Comparison of ENCODE assay signal across 8 mouse cellular contexts in the genomic region with DNA sequence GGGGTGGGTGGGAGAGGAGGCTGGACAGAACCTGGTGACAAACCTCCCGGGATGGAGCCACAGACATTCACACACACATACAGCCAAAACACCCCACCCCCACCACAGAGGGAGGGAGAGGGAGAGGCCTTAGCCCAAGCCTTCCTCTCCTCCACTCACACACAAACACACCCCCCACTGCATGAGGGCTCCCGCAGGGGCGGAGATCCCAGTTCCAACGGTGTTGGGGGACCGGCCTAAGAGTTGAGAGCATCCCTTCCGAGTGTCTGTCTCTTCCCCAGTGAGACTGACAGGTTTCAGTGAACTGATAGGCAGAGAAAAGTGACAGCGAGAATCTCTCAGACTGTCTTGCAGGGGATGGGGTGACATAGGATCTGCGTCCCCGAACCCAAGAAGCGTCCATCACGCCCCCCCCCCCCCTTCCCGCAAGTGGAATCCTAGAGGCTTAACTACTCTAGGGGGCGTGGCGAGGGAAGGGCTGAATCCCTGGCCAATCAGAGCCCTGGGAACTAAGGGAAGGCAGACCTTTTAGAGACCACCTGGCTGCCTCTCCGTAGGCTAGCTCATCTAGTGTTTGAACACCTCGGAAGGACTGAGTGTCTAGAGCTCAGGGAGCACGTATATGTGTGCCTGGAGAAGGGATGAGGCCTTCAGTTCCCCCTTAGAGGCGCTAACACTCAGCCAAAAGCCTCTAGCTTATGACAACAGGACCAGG. TPM values are rescaled to one million over a fixed set of nuclear protein-coding genes. Genes with fewer than 3 reads are reported as not detected.
DNase-seq lines count a peak whose midpoint lies in the region; ATAC-seq and TF ChIP-seq lines count a peak whose summit lies in the region.

No protein-coding gene starts in this region.

- no peaks in the 10 kb centered on the region for H3K9me3 ChIP-seq in ES-E14 (ENCODE audit: control insufficient read depth, insufficient read depth, low read depth, low read length)
- no peaks in the 10 kb centered on the region for H3K9me3 ChIP-seq in heart, embryonic 16.5 days (replicated peaks; ENCODE audit: control insufficient read depth, low read length)
- no peaks in the 10 kb centered on the region for H3K9me3 ChIP-seq in liver, embryonic 14.5 days (ENCODE audit: control insufficient read depth, low read length)
- no peaks in the 10 kb centered on the region for H3K9me3 ChIP-seq in neural tube, embryonic 13.5 days

- H3K4me1 ChIP-seq in ES-E14 (ENCODE audit: control insufficient read depth in 2 of 2, insufficient read depth in 2 of 2, low read length in 2 of 2, poor library complexity in 1 of 2) = peaks cover 0 to 6% of the 10 kb centered on the region in 2 experiments; a peak in 1 of 4 replicates
- H3K4me1 ChIP-seq in bone marrow, adult 2 months (ENCODE audit: control insufficient read depth, insufficient read depth, low read length) = no peaks in the 10 kb centered on the region; the same call in 1 of the 2 replicates
- peaks cover 32% of the 10 kb centered on the region for H3K4me1 ChIP-seq in heart, embryonic 16.5 days (ENCODE audit: control insufficient read depth, insufficient read depth, low read length)
- H3K4me1 ChIP-seq in liver, embryonic 14.5 days (replicated peaks; ENCODE audit: control insufficient read depth in 2 of 2, insufficient read depth in 2 of 2, low read length in 1 of 2) = peaks cover 3 to 11% of the 10 kb centered on the region in 2 experiments; a peak in 3 of 4 replicates
- peaks cover 45% of the 10 kb centered on the region for H3K4me1 ChIP-seq in neural tube, embryonic 13.5 days (replicated peaks)

- peak; percentile 37 for ATAC-seq in heart, embryonic 16.5 days (replicated peaks; ENCODE audit: extremely low read depth, insufficient read depth, low FRiP score)
- ATAC-seq in liver, embryonic 14.5 days (ENCODE audit: insufficient read depth) = peak; percentile 34
- peak; percentile 68 for ATAC-seq in neural tube, embryonic 13.5 days (ENCODE audit: low read depth)

- no peaks in the 10 kb centered on the region for H3K36me3 ChIP-seq in ES-E14 (ENCODE audit: control insufficient read depth, insufficient read depth, low read length, poor library complexity, severe bottlenecking)
- H3K36me3 ChIP-seq in heart, embryonic 16.5 days (ENCODE audit: control insufficient read depth, insufficient read depth) = no peaks in the 10 kb centered on the region
- no peaks in the 10 kb centered on the region for H3K36me3 ChIP-seq in liver, embryonic 14.5 days (replicated peaks; ENCODE audit: control insufficient read depth, insufficient read depth, low read depth)
- H3K36me3 ChIP-seq in neural tube, embryonic 13.5 days = no peaks in the 10 kb centered on the region

- DNase-seq in ES-E14 (ENCODE audit: low read depth, low spot score) = peak; percentile 86
- DNase-seq in fibroblast of lung, adult 2 months (ENCODE audit: low read depth) = peak; percentile 60
- DNase-seq in kidney, postnatal 25 days = peak; percentile 88
- peak in 1 of 3 experiments; percentile 54 for DNase-seq in liver, embryonic 14.5 days (ENCODE audit: low read depth in 3 of 3, low spot score in 3 of 3)
- DNase-seq in thymus, postnatal 14 days = peak; percentile 66

- H3K9ac ChIP-seq in ES-E14 (ENCODE audit: insufficient read depth, low read depth, low read length, poor library complexity, severe bottlenecking) = peak overlapping the region; percentile 52
- peak overlapping the region; percentile 78 for H3K9ac ChIP-seq in heart, embryonic 16.5 days (ENCODE audit: low read length)
- peak overlapping the region; percentile 52 for H3K9ac ChIP-seq in liver, embryonic 14.5 days (replicated peaks)
- peak overlapping the region; percentile 63 for H3K9ac ChIP-seq in neural tube, embryonic 13.5 days

- H3K27me3 ChIP-seq in heart, embryonic 16.5 days (ENCODE audit: control insufficient read depth, insufficient read depth, low read length) = peaks cover 42% of the 10 kb centered on the region
- H3K27me3 ChIP-seq in liver, embryonic 14.5 days (ENCODE audit: control insufficient read depth, insufficient read depth, low read length) = peaks cover 57% of the 10 kb centered on the region
- H3K27me3 ChIP-seq in neural tube, embryonic 13.5 days = peaks cover 61% of the 10 kb centered on the region

- no peak for TF ChIP-seq EP300 in liver, embryonic 14.5 days (IDR thresholded peaks at IDR 0.05; ENCODE audit: low read depth)

- peak overlapping the region; percentile 71 to 77 for H3K4me3 ChIP-seq in ES-E14 (ENCODE audit: insufficient read depth in 1 of 2, low read depth in 1 of 2, low read length in 2 of 2, poor library complexity in 1 of 2, severe bottlenecking in 1 of 2)
- H3K4me3 ChIP-seq in bone marrow, adult 2 months (replicated peaks; ENCODE audit: control insufficient read depth, low read depth, low read length) = peak overlapping the region; percentile 76
- H3K4me3 ChIP-seq in heart, embryonic 16.5 days (ENCODE audit: low read length) = peak overlapping the region; percentile 78
- H3K4me3 ChIP-seq in liver, embryonic 14.5 days (ENCODE audit: insufficient read depth in 1 of 2, low read depth in 2 of 2, low read length in 2 of 2) = peak overlapping the region; percentile 60 to 80
- H3K4me3 ChIP-seq in neural tube, embryonic 13.5 days = peak overlapping the region; percentile 61

- TF ChIP-seq CTCF in bone marrow, adult 2 months (IDR thresholded peaks at IDR 0.05; ENCODE audit: control insufficient read depth, insufficient read depth, low read length) = no peak
- no peak for TF ChIP-seq CTCF in liver, embryonic 14.5 days (IDR thresholded peaks at IDR 0.05; ENCODE audit: low read depth)

- TF ChIP-seq POLR2A in bone marrow, adult 2 months (IDR thresholded peaks at IDR 0.05; ENCODE audit: borderline replicate concordance, control insufficient read depth, low read depth, low read length) = no peak

- peak overlapping the region; percentile 73; the same call in 1 of the 2 replicates for H3K27ac ChIP-seq in ES-E14 (ENCODE audit: insufficient read depth, low read depth, low read length, poor library complexity, severe bottlenecking)
- peak overlapping the region; percentile 23 for H3K27ac ChIP-seq in bone marrow, adult 2 months (ENCODE audit: control insufficient read depth, insufficient read depth, low read depth, low read length, poor library complexity)
- peak overlapping the region; percentile 87 for H3K27ac ChIP-seq in heart, embryonic 16.5 days (ENCODE audit: low read length)
- H3K27ac ChIP-seq in liver, embryonic 14.5 days = no peak overlapping the region; the same call in 1 of the 2 replicates
- peak overlapping the region; percentile 76 for H3K27ac ChIP-seq in neural tube, embryonic 13.5 days (replicated peaks)

- WGBS in bone marrow, adult 2 months = 3% methylated on average over 18 of the region's 18 CpGs
- WGBS in heart, embryonic 16.5 days = 2% methylated on average over 18 of the region's 18 CpGs
- WGBS in liver, embryonic 14.5 days (ENCODE audit: insufficient replicate concordance) = 3% methylated on average over 18 of the region's 18 CpGs
- 4% methylated on average over 18 of the region's 18 CpGs for WGBS in neural tube, embryonic 13.5 days

- in situ Hi-C loops in ES-E14 (cut with MboI; ENCODE audit: low sequenced_read_pairs in 2 of 2, unreplicated experiment in 2 of 2) = no loop called here

- peak overlapping the region; percentile 100 for H3K4me2 ChIP-seq in heart, embryonic 16.5 days (ENCODE audit: low read depth, low read length)
- peak overlapping the region; percentile 87 for H3K4me2 ChIP-seq in liver, embryonic 14.5 days (ENCODE audit: low read depth)
- peak overlapping the region; percentile 96 for H3K4me2 ChIP-seq in neural tube, embryonic 13.5 days

RNA-seq across cellular contexts. Expression of a gene that starts 2.0 kb away (rescaled TPM):
- total RNA-seq in ES-E14 (2012; rRNA removed) = 5.8 and 6.3 TPM in 2 replicates
- 0.50 and 1.1 TPM in 2 replicates for polyA plus RNA-seq in bone marrow, adult 2 months (2011; ENCODE audit: insufficient read depth, insufficient read length, low replicate concordance, missing spikeins)
- polyA plus RNA-seq in heart, embryonic 16.5 days (2015; fragmentation: Nextera tagmentation; extraction: Ambion mirVana) = 0.24 and 0.34 TPM in 2 replicates
- polyA plus RNA-seq in liver, embryonic 14.5 days (2012; rRNA removed) = 0.03 and 0.04 TPM in 2 replicates
- polyA plus RNA-seq in liver, embryonic 14.5 days (2014; fragmentation: Nextera tagmentation; extraction: Ambion mirVana) = not detected in 2 replicates
- polyA plus RNA-seq in neural tube, embryonic 13.5 days (2015; fragmentation: Nextera tagmentation; extraction: Ambion mirVana) = 0.06 and 0.19 TPM in 2 replicates

RNA-seq across cellular contexts. Expression of a gene that starts 25.5 kb away (rescaled TPM):
- total RNA-seq in ES-E14 (2012; rRNA removed) = 9.9 and 10.8 TPM in 2 replicates
- 0.92 and 2.3 TPM in 2 replicates for polyA plus RNA-seq in bone marrow, adult 2 months (2011; ENCODE audit: insufficient read depth, insufficient read length, low replicate concordance, missing spikeins)
- 27.4 and 28.5 TPM in 2 replicates for polyA plus RNA-seq in heart, embryonic 16.5 days (2015; fragmentation: Nextera tagmentation; extraction: Ambion mirVana)
- polyA plus RNA-seq in liver, embryonic 14.5 days (2012; rRNA removed) = 2.9 and 4.1 TPM in 2 replicates
- 2.6 and 3.0 TPM in 2 replicates for polyA plus RNA-seq in liver, embryonic 14.5 days (2014; fragmentation: Nextera tagmentation; extraction: Ambion mirVana)
- polyA plus RNA-seq in neural tube, embryonic 13.5 days (2015; fragmentation: Nextera tagmentation; extraction: Ambion mirVana) = 103 and 117 TPM in 2 replicates

RNA-seq across cellular contexts. Expression of a gene that starts 28.0 kb away (rescaled TPM):
- total RNA-seq in ES-E14 (2012; rRNA removed) = 2.9 and 9.7 TPM in 2 replicates
- 3.6 TPM in 1 of 2 replicates, not detected in the other for polyA plus RNA-seq in bone marrow, adult 2 months (2011; ENCODE audit: insufficient read depth, insufficient read length, low replicate concordance, missing spikeins)
- polyA plus RNA-seq in heart, embryonic 16.5 days (2015; fragmentation: Nextera tagmentation; extraction: Ambion mirVana) = 0.11 TPM in 1 of 2 replicates, not detected in the other
- 0.04 TPM in 1 of 2 replicates, not detected in the other for polyA plus RNA-seq in liver, embryonic 14.5 days (2012; rRNA removed)
- not detected in 2 replicates for polyA plus RNA-seq in liver, embryonic 14.5 days (2014; fragmentation: Nextera tagmentation; extraction: Ambion mirVana)
- 0.41 and 0.59 TPM in 2 replicates for polyA plus RNA-seq in neural tube, embryonic 13.5 days (2015; fragmentation: Nextera tagmentation; extraction: Ambion mirVana)

RNA-seq across cellular contexts. Expression of a gene that starts 36.3 kb away (rescaled TPM):
- 92.5 and 108 TPM in 2 replicates for total RNA-seq in ES-E14 (2012; rRNA removed)
- 83.3 and 135 TPM in 2 replicates for polyA plus RNA-seq in bone marrow, adult 2 months (2011; ENCODE audit: insufficient read depth, insufficient read length, low replicate concordance, missing spikeins)
- 84.0 and 86.1 TPM in 2 replicates for polyA plus RNA-seq in heart, embryonic 16.5 days (2015; fragmentation: Nextera tagmentation; extraction: Ambion mirVana)
- polyA plus RNA-seq in liver, embryonic 14.5 days (2012; rRNA removed) = 35.3 and 39.9 TPM in 2 replicates
- polyA plus RNA-seq in liver, embryonic 14.5 days (2014; fragmentation: Nextera tagmentation; extraction: Ambion mirVana) = 25.5 and 31.0 TPM in 2 replicates
- 41.2 and 46.3 TPM in 2 replicates for polyA plus RNA-seq in neural tube, embryonic 13.5 days (2015; fragmentation: Nextera tagmentation; extraction: Ambion mirVana)

RNA-seq across cellular contexts. Expression of a gene that starts 36.7 kb away (rescaled TPM):
- total RNA-seq in ES-E14 (2012; rRNA removed) = 48.0 and 53.2 TPM in 2 replicates
- polyA plus RNA-seq in bone marrow, adult 2 months (2011; ENCODE audit: insufficient read depth, insufficient read length, low replicate concordance, missing spikeins) = 19.2 and 31.3 TPM in 2 replicates
- 61.0 and 62.4 TPM in 2 replicates for polyA plus RNA-seq in heart, embryonic 16.5 days (2015; fragmentation: Nextera tagmentation; extraction: Ambion mirVana)
- 8.5 and 9.8 TPM in 2 replicates for polyA plus RNA-seq in liver, embryonic 14.5 days (2012; rRNA removed)
- polyA plus RNA-seq in liver, embryonic 14.5 days (2014; fragmentation: Nextera tagmentation; extraction: Ambion mirVana) = 15.7 and 19.2 TPM in 2 replicates
- polyA plus RNA-seq in neural tube, embryonic 13.5 days (2015; fragmentation: Nextera tagmentation; extraction: Ambion mirVana) = 90.7 and 96.1 TPM in 2 replicates
